Mouse (Mus musculus) kidney, embryonic 14.5 days (tissue): ENCODE results near the gene Trem1. TPM values are rescaled to one million over a fixed set of nuclear protein-coding genes. Genes with fewer than 3 reads are reported as not detected.

ENCODE experiments used
- ATAC-seq: fragments of 200-750 bp; cut with Nextera tagmentation; 2 replicates; pipeline ENCODE4 v1.8.0; 2017; ENCODE audit warnings: moderate number of reproducible peaks, mild to moderate bottlenecking, moderate TSS enrichment, moderate library complexity; ENCODE audit not compliant: low FRiP score, low TSS enrichment
- H3K27ac ChIP-seq: fragments of 300-500 bp; sonication (generic); 2 replicates; pipeline ENCODE4 v1.5.1; 2014; ENCODE audit warnings: low read depth, mild to moderate bottlenecking, low read length, moderate library complexity, mixed read lengths
- H3K27me3 ChIP-seq: fragments of 300-500 bp; sonication (generic); 2 replicates; pipeline ENCODE4 v1.6.1; 2014; ENCODE audit warnings: mild to moderate bottlenecking, low read length; ENCODE audit not compliant: control insufficient read depth, insufficient read depth
- H3K36me3 ChIP-seq: fragments of 300-500 bp; sonication (generic); 2 replicates; pipeline ENCODE4 v1.6.1; 2014; ENCODE audit warnings: low read length, mixed read lengths; ENCODE audit not compliant: control insufficient read depth, insufficient read depth
- H3K4me1 ChIP-seq: fragments of 300-500 bp; sonication (generic); 2 replicates; pipeline ENCODE4 v1.6.1; 2014; ENCODE audit warnings: low read length, mixed read lengths; ENCODE audit not compliant: control insufficient read depth, insufficient read depth
- H3K4me2 ChIP-seq: fragments of 300-500 bp; sonication (generic); replicated peaks from 2 replicates; pipeline ENCODE4 v1.6.1; 2014; ENCODE audit warnings: low read depth, mild to moderate bottlenecking, low read length
- H3K4me3 ChIP-seq: fragments of 300-500 bp; sonication (generic); 2 replicates; pipeline ENCODE4 v1.5.1; 2014; ENCODE audit warnings: mild to moderate bottlenecking, low read length
- H3K9ac ChIP-seq: fragments of 300-500 bp; sonication (generic); 2 replicates; pipeline ENCODE4 v1.6.1; 2014; ENCODE audit warnings: low read depth, mild to moderate bottlenecking, low read length, moderate library complexity
- H3K9me3 ChIP-seq: fragments of 300-500 bp; sonication (generic); 2 replicates; pipeline ENCODE4 v1.6.1; 2016; ENCODE audit warnings: low read length; ENCODE audit not compliant: control insufficient read depth
- WGBS: fragments of 180-500 bp; shearing (Covaris S2); extraction: QIAGEN DNeasy Blood & Tissue Kit; methylation state at CpG from one replicate; pipeline ENCODE4 v1.1.7; 2014; 5-methylcytosine and 5-hydroxymethylcytosine counted together
- polyA plus RNA-seq: library from polyadenylated mRNA; unstranded; fragments of >200 nt; fragmentation: Nextera tagmentation; extraction: Ambion mirVana; gene quantifications from 2 replicates; pipeline ENCODE4 v1.2.1, GENCODE M21; 2014

The Trem1 gene
- polyA plus RNA-seq, 1 experiment from 2014 or later = not detected

DNA sequence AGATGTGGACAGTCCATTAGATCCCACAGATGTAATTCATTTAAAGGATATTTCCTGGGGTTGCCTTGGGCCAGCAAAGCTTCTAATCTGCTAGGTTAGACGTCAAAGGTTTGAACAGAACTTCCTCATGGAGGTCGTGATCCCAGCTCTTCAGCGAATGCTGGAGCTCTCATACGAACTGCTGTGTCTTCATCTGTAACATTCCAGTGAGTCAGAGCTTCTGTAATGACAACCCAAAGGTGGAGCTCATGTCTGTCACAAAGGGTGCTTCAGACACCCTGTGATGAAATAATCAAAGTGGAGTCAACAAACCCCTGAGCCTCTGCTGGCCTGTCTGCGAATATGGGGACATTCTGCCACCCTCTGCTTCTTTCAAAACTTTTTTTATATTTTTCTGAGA, 2.0 kb downstream of the Trem1 start:
- no peak for ATAC-seq
- H3K9ac ChIP-seq = no peak overlapping the region
- no peaks in the 10 kb centered on the region for H3K4me1 ChIP-seq
- WGBS = 70% methylated on average over 5 of the region's 5 CpGs
- no peaks in the 10 kb centered on the region for H3K36me3 ChIP-seq
- no peak overlapping the region for H3K27ac ChIP-seq
- no peak overlapping the region for H3K4me2 ChIP-seq
- H3K27me3 ChIP-seq = no peaks in the 10 kb centered on the region
- no peak overlapping the region for H3K4me3 ChIP-seq
- H3K9me3 ChIP-seq = no peaks in the 10 kb centered on the region

DNA sequence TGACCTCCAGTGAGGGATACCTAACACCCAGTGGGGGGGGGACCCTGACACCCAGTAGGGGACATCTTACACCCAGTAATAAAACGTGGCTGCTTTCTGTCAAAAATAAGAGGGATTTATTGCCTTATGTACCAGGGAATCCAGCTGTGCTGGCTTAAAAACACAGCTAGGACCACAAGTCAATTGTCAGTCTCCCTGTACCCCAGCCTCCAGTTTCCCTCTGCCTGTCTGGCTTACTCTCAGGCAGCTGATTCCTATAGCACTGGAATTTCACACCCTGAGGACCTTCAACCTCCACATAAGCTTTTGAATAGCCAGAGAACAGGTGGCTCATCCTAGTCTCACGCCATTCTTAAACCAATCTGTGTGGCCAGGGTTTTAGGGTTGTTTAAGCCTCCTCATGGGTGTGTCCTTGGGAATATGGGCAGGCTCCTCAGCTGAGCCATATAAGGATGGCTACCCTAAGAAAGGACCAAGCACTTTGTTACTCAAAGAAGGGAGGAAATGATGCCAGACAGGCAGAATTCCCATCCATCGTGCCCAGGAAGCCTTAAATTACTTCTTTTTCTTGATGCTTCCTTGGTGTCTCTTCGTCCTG, 3.3 kb downstream of the Trem1 start:
- Histone ChIP-seq H3K27ac (no peak overlapping the region), H3K36me3 (no peaks in the 10 kb centered on the region), H3K9me3 (no peaks in the 10 kb centered on the region), H3K4me2 (no peak overlapping the region), H3K9ac (no peak overlapping the region), H3K4me1 (no peaks in the 10 kb centered on the region), H3K4me3 (no peak overlapping the region), H3K27me3 (no peaks in the 10 kb centered on the region)
- 18% methylated on average over 4 of the region's 4 CpGs for WGBS
- ATAC-seq = no peak

DNA sequence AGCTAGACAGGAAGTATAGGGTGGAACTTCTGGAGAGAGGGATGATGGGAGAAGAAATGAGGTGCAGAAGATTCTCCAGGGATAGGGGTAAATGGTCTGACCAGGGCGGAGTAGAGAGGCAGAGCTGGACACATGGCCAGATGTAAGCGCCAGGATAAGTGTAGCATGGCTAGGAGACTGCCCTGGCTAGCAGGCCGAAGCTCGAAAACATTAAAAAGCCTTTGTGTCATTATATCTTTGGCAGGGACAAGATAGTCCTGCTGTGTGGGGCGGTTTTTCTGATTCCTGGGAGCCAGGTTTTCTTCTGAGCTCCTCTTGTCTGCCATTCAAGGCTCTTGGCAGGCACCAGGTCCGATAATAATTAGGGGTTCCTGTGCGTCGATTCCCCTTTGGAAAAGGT, 5.1 kb downstream of the Trem1 start:
- Histone ChIP-seq H3K9me3 (no peaks in the 10 kb centered on the region), H3K4me3 (no peak overlapping the region), H3K27ac (no peak overlapping the region), H3K36me3 (no peaks in the 10 kb centered on the region), H3K4me1 (no peaks in the 10 kb centered on the region), H3K4me2 (no peak overlapping the region), H3K9ac (no peak overlapping the region), H3K27me3 (no peaks in the 10 kb centered on the region)
- 93% methylated on average over 8 of the region's 8 CpGs for WGBS
- no peak for ATAC-seq

DNA sequence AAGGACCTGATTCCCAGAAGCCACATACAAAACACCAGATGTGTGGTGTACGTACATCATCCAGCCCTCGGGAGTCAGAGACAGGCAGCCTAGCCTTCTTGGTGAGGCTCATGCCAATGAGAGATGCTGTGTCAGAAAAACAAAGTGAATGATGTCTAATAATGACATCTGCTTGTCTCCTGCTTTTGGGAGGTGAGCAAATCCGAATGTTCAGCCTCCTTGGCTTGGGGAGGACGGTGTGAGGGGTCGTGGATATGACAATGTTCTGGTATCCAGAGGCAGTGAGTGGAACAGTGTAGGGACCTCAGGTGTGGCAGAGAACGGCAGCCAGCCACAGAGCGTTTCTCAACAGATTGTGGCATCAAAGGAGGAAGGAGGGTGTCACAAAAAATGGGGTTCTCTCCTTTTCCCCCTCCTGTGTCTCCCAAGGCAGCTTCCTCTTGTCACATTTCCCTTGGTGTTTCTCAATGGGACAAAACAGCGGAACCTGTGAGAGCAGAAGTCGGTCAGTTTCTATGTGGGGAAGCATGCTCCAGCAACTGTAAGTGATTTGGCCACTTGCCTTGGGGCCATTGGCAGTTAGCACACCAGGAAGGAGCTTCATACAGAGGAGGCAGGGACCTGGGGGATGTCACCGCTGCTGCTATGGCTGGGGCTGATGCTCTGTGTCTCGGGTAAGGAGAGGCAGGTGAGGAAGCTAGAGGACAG, 14.8 kb downstream of the Trem1 start, which contains the start of gene Trem3:
Trem3 (plus strand) TSS at position 557 of the 708 bp plus-strand sequence.
- ATAC-seq = no peak
- 76% methylated on average over 11 of the region's 11 CpGs for WGBS
- no peaks in the 10 kb centered on the region for H3K9me3 ChIP-seq
- no peak within 1 kb of the TSS for H3K4me2 ChIP-seq
- no peak within 1 kb of the TSS for H3K27ac ChIP-seq
- H3K4me3 ChIP-seq = no peak within 1 kb of the TSS
- no peaks in the 10 kb centered on the region for H3K36me3 ChIP-seq
- H3K27me3 ChIP-seq = no peaks in the 10 kb centered on the region
- no peak within 1 kb of the TSS for H3K9ac ChIP-seq
- H3K4me1 ChIP-seq = no peaks in the 10 kb centered on the region

DNA sequence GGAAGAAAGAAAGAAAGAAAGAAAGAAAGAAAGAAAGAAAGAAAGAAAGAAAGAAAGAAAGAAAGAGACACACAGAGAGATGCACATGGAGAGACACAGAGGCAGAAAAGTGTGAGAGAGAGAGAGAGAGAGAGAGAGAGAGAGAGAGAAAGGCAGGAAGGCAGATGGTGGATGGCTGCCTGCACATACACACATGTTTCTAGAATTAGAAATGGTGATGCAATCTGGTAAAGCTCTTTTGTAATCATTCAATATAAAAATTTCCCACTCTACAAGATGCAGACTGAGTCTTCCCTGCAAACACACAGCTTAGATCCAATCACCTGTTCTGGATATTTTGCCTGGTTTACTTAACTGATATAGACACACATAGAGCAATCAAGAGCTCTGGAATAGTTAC, 16.5 kb downstream of the Trem1 start:
- no peaks in the 10 kb centered on the region for H3K27me3 ChIP-seq
- H3K36me3 ChIP-seq = no peaks in the 10 kb centered on the region
- H3K4me2 ChIP-seq = no peak overlapping the region
- no peaks in the 10 kb centered on the region for H3K9me3 ChIP-seq
- no peak for ATAC-seq
- no peak overlapping the region for H3K27ac ChIP-seq
- no peak overlapping the region for H3K4me3 ChIP-seq
- no peak overlapping the region for H3K9ac ChIP-seq
- H3K4me1 ChIP-seq = no peaks in the 10 kb centered on the region

DNA sequence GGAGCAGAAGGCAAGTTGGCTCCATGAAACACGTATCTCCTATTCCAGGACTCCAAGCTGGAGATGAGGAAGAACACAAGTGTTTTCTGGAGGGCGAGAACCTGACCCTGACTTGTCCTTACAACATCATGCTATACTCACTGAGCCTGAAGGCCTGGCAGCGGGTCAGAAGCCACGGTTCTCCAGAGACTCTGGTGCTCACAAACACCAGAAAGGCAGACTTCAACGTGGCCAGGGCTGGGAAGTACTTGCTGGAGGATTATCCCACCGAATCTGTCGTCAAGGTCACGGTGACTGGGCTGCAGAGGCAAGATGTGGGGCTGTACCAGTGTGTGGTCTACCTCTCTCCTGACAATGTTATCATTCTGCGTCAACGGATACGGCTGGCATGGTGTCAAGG, 16.9 kb downstream of the Trem1 start:
- Histone ChIP-seq H3K9me3 (no peaks in the 10 kb centered on the region), H3K27ac (no peak overlapping the region), H3K27me3 (no peaks in the 10 kb centered on the region), H3K9ac (no peak overlapping the region), H3K4me2 (no peak overlapping the region), H3K4me1 (no peaks in the 10 kb centered on the region), H3K36me3 (no peaks in the 10 kb centered on the region), H3K4me3 (no peak overlapping the region)
- no peak for ATAC-seq
- 86% methylated on average over 11 of the region's 11 CpGs for WGBS

DNA sequence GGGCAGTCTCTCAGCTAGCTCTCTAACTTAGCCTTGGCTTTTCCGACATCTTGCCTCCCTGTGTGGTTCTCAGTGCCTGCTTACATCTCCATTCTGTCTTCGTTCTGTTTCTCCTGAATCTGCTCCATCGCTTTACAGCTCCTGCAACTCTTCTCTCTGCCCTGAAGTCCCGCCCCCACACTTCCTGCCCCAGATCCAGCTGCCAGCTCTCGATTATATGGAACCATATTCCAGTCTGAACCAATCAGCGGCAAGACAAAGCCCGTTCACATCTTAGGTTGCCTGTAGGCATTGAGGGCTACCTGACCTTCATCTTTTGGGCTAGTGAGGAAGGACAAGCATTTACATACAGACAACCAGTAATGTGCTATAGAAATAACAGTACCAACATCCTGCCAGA, 18.1 kb downstream of the Trem1 start:
- WGBS = 87% methylated on average over 7 of the region's 7 CpGs
- Histone ChIP-seq H3K9ac (no peak overlapping the region), H3K4me3 (no peak overlapping the region), H3K4me2 (no peak overlapping the region), H3K4me1 (no peaks in the 10 kb centered on the region), H3K27ac (no peak overlapping the region), H3K27me3 (no peaks in the 10 kb centered on the region), H3K36me3 (no peaks in the 10 kb centered on the region), H3K9me3 (no peaks in the 10 kb centered on the region)
- no peak for ATAC-seq

DNA sequence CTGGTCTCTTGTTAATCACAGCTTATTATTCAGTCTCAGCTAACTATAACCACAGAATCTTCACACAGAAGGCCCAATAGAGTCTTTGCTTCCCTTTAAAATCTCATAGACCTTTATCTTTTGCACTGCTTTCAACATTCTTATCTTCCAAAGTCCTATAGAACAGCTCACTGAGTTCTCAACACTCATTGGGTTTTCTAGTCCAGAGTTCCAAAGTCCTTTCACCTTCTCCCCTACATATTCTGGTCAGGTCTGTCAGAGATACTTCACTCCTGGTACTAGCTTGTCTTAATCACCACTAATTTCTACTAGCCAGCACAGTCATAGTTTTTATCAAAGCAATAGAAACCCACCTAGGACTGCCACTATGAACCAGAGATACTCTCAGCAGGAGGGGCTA, 24.0 kb downstream of the Trem1 start:
- H3K4me1 ChIP-seq = no peaks in the 10 kb centered on the region
- peaks cover 8% of the 10 kb centered on the region; the same call in 1 of the 2 replicates for H3K9me3 ChIP-seq
- H3K4me2 ChIP-seq = no peak overlapping the region
- H3K4me3 ChIP-seq = no peak overlapping the region
- no peaks in the 10 kb centered on the region for H3K36me3 ChIP-seq
- H3K9ac ChIP-seq = no peak overlapping the region
- no peak overlapping the region for H3K27ac ChIP-seq
- no peaks in the 10 kb centered on the region for H3K27me3 ChIP-seq
- no peak for ATAC-seq

DNA sequence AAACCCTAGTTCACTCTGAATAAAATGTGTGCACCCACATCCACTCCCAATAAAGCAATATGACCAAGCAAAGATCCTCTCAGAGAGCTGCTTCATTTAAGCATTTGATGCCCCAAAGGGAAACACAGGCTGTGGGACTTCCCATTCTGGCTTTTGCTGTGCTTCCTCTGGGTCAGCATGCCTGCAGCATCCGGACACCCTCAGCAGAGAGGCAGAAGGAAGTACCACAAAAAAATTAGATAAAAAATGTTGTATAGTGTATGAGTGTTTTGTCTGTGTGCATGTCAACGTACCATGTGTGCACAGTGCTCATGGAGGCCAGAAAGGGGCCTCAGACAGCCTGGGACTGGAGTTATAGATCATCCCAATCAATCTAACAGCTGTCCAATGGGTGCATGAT, 29.3 kb downstream of the Trem1 start:
- H3K4me3 ChIP-seq = no peak overlapping the region
- no peak overlapping the region for H3K27ac ChIP-seq
- H3K9ac ChIP-seq = no peak overlapping the region
- WGBS = 80% methylated on average over 2 of the region's 2 CpGs
- no peaks in the 10 kb centered on the region for H3K27me3 ChIP-seq
- peaks cover 8% of the 10 kb centered on the region; the same call in 1 of the 2 replicates for H3K9me3 ChIP-seq
- H3K4me2 ChIP-seq = no peak overlapping the region
- H3K4me1 ChIP-seq = no peaks in the 10 kb centered on the region
- H3K36me3 ChIP-seq = no peaks in the 10 kb centered on the region
- no peak for ATAC-seq
